ENCODE assay signal across 21 mouse cellular contexts in genomic region chr9:33238846-33239245, GRCm38 (mm10).
DNase-seq lines count a peak whose midpoint lies in the region; ATAC-seq lines count a peak whose summit lies in the region.
"Had no signal": no experiment of that assay in that cellular context is flagged by ENCODE, and none has a peak within 500 bp of the region (broad histone marks: within the 10 kb centered on the region; RNA-seq: fewer than 3 reads in every experiment).

No protein-coding gene starts in this region.

- H3K9me3 ChIP-seq in liver, embryonic 12.5 days (replicated peaks) = no peaks in the 10 kb centered on the region
- H3K9me3 ChIP-seq: embryonic facial prominence, embryonic 10.5 days; forebrain, embryonic 15.5 days; heart, embryonic 15.5 days; hindbrain, embryonic 13.5 days had no signal

- no peak overlapping the region for H3K27ac ChIP-seq in liver, embryonic 12.5 days
- H3K27ac ChIP-seq: embryonic facial prominence, embryonic 10.5 days; forebrain, embryonic 15.5 days; heart, adult 2 months; heart, embryonic 15.5 days; hindbrain, embryonic 13.5 days; hindbrain, postnatal 0 days had no signal

- no peaks in the 10 kb centered on the region for H3K4me1 ChIP-seq in liver, embryonic 12.5 days
- H3K4me1 ChIP-seq: heart, embryonic 15.5 days had no signal

- DNase-seq in adrenal gland, adult 2 months = peak; percentile 41
- no peak for DNase-seq in adrenal gland, postnatal 4 days (ENCODE audit: low spot score in 2 of 2)
- DNase-seq in 3T3-L1 (ENCODE audit: low read depth, low spot score) (peak; percentile 88), NIH3T3 (ENCODE audit: low read depth) (peak; percentile 67)
- DNase-seq in fibroblast of lung, adult 2 months (ENCODE audit: low read depth) = peak; percentile 25
- no peak for DNase-seq in kidney, adult 18-20 months
- DNase-seq: cerebellum, adult 18-20 months; cerebellum, adult 9-11 months; gastrocnemius, postnatal 10 days; heart, adult 2 months; heart, postnatal 14 days; kidney, adult 11 months had no signal

- no peak overlapping the region for H3K9ac ChIP-seq in liver, embryonic 12.5 days
- H3K9ac ChIP-seq: forebrain, embryonic 15.5 days; heart, embryonic 15.5 days; hindbrain, embryonic 13.5 days had no signal

- WGBS in liver, embryonic 12.5 days (ENCODE audit: insufficient replicate concordance) = 43% methylated on average over 2 of the region's 2 CpGs

- H3K4me2 ChIP-seq in liver, embryonic 12.5 days = no peak overlapping the region
- H3K4me2 ChIP-seq: forebrain, embryonic 15.5 days; heart, embryonic 11.5 days; heart, embryonic 15.5 days; hindbrain, embryonic 13.5 days had no signal

- no peak for ATAC-seq in liver, embryonic 12.5 days
- ATAC-seq: activated CD4-positive, CD25-positive, alpha-beta regulatory T cell, adult 4 months; forebrain, embryonic 15.5 days; hindbrain, postnatal 0 days had no signal

- H3K36me3 ChIP-seq in liver, embryonic 12.5 days = no peaks in the 10 kb centered on the region
- H3K36me3 ChIP-seq: embryonic facial prominence, embryonic 10.5 days; forebrain, embryonic 15.5 days; heart, embryonic 15.5 days; hindbrain, embryonic 13.5 days had no signal

- H3K27me3 ChIP-seq in liver, embryonic 12.5 days (replicated peaks) = no peaks in the 10 kb centered on the region
- H3K27me3 ChIP-seq: forebrain, embryonic 15.5 days; heart, embryonic 15.5 days had no signal

- no peak overlapping the region for H3K4me3 ChIP-seq in liver, embryonic 12.5 days
- H3K4me3 ChIP-seq: embryonic facial prominence, embryonic 10.5 days; erythroblast, embryonic 14.5 days; forebrain, embryonic 15.5 days; heart, adult 2 months; heart, embryonic 15.5 days; hindbrain, embryonic 13.5 days had no signal

Comparison
In these comparisons a context has a peak if more than half of its experiments do, and no peak if none do; other contexts are left out.
1. DNase-seq: peak in adrenal gland, adult 2 months (single experiment), 3T3-L1 (single experiment), NIH3T3 (single experiment) and fibroblast of lung, adult 2 months (single experiment); none in adrenal gland, postnatal 4 days (0 of 2) and kidney, adult 18-20 months (single experiment).